Mouse (Mus musculus) spleen, adult 2 months (tissue): ENCODE measurements around the gene Tmem126a.

Source experiments
- CTCF ChIP-seq: fragments of 200-500 bp; IDR thresholded peaks from 2 replicates; pipeline ENCODE4 v1.5.1; 2011; ENCODE audit warnings: mild to moderate bottlenecking, inconsistent platforms; ENCODE audit not compliant: insufficient read depth, insufficient read length, insufficient replicate concordance; ENCODE audit errors: extremely low read depth
- POLR2A ChIP-seq: fragments of 200-500 bp; IDR thresholded peaks from 2 replicates; pipeline ENCODE4 v1.6.1; 2011; ENCODE audit warnings: low read depth, low read length, inconsistent platforms

DNA sequence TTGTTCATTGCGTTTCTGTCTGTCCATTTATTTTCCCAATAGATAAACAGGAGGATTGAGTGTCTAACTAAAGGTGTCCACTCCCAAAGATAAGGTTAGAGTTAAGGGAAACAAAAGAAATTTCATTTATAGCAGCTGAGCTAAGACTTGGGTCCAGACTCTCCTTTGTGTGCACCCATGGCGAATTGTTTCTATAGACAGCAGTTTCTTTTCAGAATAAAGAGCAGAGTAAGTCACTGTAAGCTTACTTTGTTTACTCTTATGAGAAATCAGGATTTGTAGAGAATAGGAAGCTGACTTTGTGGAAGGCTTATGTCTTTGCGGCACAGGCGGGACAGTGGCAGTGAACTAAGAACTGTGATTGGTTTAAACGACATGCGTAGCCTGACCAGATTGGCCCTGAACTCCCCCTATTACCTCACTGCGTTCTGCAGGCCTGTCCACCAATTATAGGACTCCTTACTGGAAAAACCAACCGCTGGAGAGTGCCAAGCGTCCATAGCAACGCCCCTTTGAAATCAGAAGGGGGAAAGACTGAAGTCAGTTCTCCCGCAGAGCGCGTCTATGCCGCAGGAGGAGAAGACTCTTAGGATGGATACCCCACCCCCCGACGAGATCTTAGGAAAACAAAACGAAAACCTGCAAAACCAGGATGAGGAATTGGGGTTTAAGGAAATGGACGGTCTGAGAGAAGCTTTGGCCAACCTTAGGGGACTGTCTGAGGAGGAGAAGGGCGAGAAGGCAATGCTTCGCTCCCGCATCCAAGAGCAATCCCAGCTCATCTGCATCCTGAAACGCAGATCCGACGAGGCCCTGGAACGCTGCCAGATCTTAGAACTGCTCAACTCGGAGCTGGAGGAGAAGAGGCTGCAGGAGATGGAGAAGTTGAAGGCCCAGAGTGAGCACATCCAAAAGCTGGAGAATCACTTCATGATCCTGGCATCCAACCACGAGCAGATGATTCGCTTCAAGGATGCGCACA, 30.7 kb downstream of the Tmem126a start, which contains the start of gene Ccdc89:
- no peak for TF ChIP-seq CTCF
- TF ChIP-seq POLR2A, result no peak
